8 mouse cellular contexts compared by ENCODE assay signal in the genomic region with DNA sequence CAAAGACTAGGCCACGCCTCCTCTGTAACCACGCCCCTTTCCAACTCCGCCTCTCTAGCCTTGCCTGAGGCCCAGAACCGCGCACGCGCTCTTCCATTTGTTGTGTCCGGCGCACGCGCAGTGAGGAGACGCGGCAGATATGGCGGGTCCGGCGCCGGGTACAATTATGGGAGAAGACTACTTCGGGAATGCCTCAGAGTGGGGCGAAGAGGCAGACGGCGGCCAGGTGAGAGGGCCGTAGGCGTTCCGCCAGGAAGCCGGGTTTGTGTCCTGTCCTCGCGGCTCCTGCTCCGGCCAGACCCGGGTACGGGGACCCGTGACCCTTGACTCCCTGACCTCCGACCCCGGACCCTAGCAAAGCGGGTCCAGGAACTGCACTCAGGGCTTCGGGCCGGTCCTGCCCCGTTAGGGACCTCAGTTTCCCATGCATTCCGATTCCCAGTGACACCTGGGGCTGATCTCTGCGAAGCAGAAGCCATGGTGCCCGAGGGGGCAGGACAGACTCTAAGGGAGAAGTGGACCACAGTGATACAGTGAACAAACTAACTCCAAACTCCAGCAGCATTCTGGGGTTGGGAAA. TPM values are rescaled to one million over a fixed set of nuclear protein-coding genes. Genes with fewer than 3 reads are reported as not detected.
DNase-seq lines count a peak whose midpoint lies in the region; ATAC-seq and TF ChIP-seq lines count a peak whose summit lies in the region.

A gene (plus strand): TSS at position 74 of the 580 bp plus-strand sequence.

- TF ChIP-seq CTCF in bone marrow, adult 2 months (IDR thresholded peaks at IDR 0.05; ENCODE audit: control insufficient read depth, insufficient read depth, low read length), result no peak

- peak; percentile 91 for ATAC-seq in embryonic facial prominence, embryonic 15.5 days (ENCODE audit: insufficient number of reproducible peaks, low FRiP score, low TSS enrichment, low read depth)
- ATAC-seq in kidney, embryonic 14.5 days (ENCODE audit: low FRiP score, low TSS enrichment), result peak; percentile 96
- peak; percentile 85 for ATAC-seq in limb, embryonic 15.5 days (ENCODE audit: insufficient number of reproducible peaks, low FRiP score, low TSS enrichment, low read depth)

- no peaks in the 10 kb centered on the region; the same call in 1 of the 2 replicates for H3K36me3 ChIP-seq in embryonic facial prominence, embryonic 15.5 days
- peaks cover 8% of the 10 kb centered on the region for H3K36me3 ChIP-seq in kidney, embryonic 14.5 days (ENCODE audit: control insufficient read depth, insufficient read depth, low read length)
- H3K36me3 ChIP-seq in limb, embryonic 15.5 days, result peaks cover 10% of the 10 kb centered on the region

- H3K9ac ChIP-seq in embryonic facial prominence, embryonic 15.5 days, result peak within 1 kb of the TSS; percentile 68
- peak within 1 kb of the TSS; percentile 80 for H3K9ac ChIP-seq in kidney, embryonic 14.5 days (ENCODE audit: low read depth, low read length)
- peak within 1 kb of the TSS; percentile 80 for H3K9ac ChIP-seq in limb, embryonic 15.5 days

- peak within 1 kb of the TSS; percentile 83 for H3K4me2 ChIP-seq in embryonic facial prominence, embryonic 15.5 days (replicated peaks)
- H3K4me2 ChIP-seq in kidney, embryonic 14.5 days (replicated peaks; ENCODE audit: low read depth, low read length), result peak within 1 kb of the TSS; percentile 74
- peak within 1 kb of the TSS; percentile 86 for H3K4me2 ChIP-seq in limb, embryonic 15.5 days

- no peaks in the 10 kb centered on the region for H3K9me3 ChIP-seq in embryonic facial prominence, embryonic 15.5 days (replicated peaks)
- no peaks in the 10 kb centered on the region for H3K9me3 ChIP-seq in kidney, embryonic 14.5 days (ENCODE audit: control insufficient read depth, low read length)
- H3K9me3 ChIP-seq in limb, embryonic 15.5 days, result no peaks in the 10 kb centered on the region

- DNase-seq in 416B (ENCODE audit: low read depth), result peak; percentile 95
- DNase-seq in heart, adult 9 months (ENCODE audit: low spot score in 2 of 2), result peak; percentile 90 to 95
- DNase-seq in monocyte, adult 2 months (ENCODE audit: low read depth in 1 of 2, low spot score in 2 of 2), result peak; percentile 86 to 92
- peak; percentile 93 to 96 for DNase-seq in spleen, postnatal 36 days (ENCODE audit: low spot score in 2 of 2)

- peak within 1 kb of the TSS; percentile 7; the same call in 1 of the 2 replicates for H3K27ac ChIP-seq in bone marrow, adult 2 months (ENCODE audit: control insufficient read depth, insufficient read depth, low read depth, low read length, poor library complexity)
- H3K27ac ChIP-seq in embryonic facial prominence, embryonic 15.5 days (replicated peaks), result no peak within 1 kb of the TSS
- H3K27ac ChIP-seq in kidney, embryonic 14.5 days (ENCODE audit: low read depth, low read length), result peak within 1 kb of the TSS; percentile 24; the same call in 1 of the 2 replicates
- H3K27ac ChIP-seq in limb, embryonic 15.5 days, result no peak within 1 kb of the TSS

- H3K4me3 ChIP-seq in bone marrow, adult 2 months (replicated peaks; ENCODE audit: control insufficient read depth, low read depth, low read length), result peak within 1 kb of the TSS; percentile 87
- peak within 1 kb of the TSS; percentile 66 for H3K4me3 ChIP-seq in embryonic facial prominence, embryonic 15.5 days (replicated peaks)
- peak within 1 kb of the TSS; percentile 73 for H3K4me3 ChIP-seq in kidney, embryonic 14.5 days (ENCODE audit: low read length)
- peak within 1 kb of the TSS; percentile 81 for H3K4me3 ChIP-seq in limb, embryonic 15.5 days

- WGBS in bone marrow, adult 2 months, result under 1% methylated on average over 40 of the region's 40 CpGs
- WGBS in embryonic facial prominence, embryonic 15.5 days, result 0% methylated on average over 40 of the region's 40 CpGs
- WGBS in kidney, embryonic 14.5 days, result 1% methylated on average over 40 of the region's 40 CpGs
- under 1% methylated on average over 40 of the region's 40 CpGs for WGBS in limb, embryonic 15.5 days

- TF ChIP-seq POLR2A in bone marrow, adult 2 months (IDR thresholded peaks at IDR 0.05; ENCODE audit: borderline replicate concordance, control insufficient read depth, low read depth, low read length), result peak; percentile 83; the same call in 1 of the 2 replicates

- peaks cover 1% of the 10 kb centered on the region; the same call in 1 of the 2 replicates for H3K4me1 ChIP-seq in bone marrow, adult 2 months (ENCODE audit: control insufficient read depth, insufficient read depth, low read length)
- H3K4me1 ChIP-seq in embryonic facial prominence, embryonic 15.5 days, result peaks cover 11% of the 10 kb centered on the region
- H3K4me1 ChIP-seq in kidney, embryonic 14.5 days (ENCODE audit: control insufficient read depth, insufficient read depth, low read length), result peaks cover 6% of the 10 kb centered on the region
- H3K4me1 ChIP-seq in limb, embryonic 15.5 days, result peaks cover 12% of the 10 kb centered on the region

- no peaks in the 10 kb centered on the region for H3K27me3 ChIP-seq in embryonic facial prominence, embryonic 15.5 days
- H3K27me3 ChIP-seq in kidney, embryonic 14.5 days (ENCODE audit: control insufficient read depth, insufficient read depth, low read length), result no peaks in the 10 kb centered on the region
- no peaks in the 10 kb centered on the region for H3K27me3 ChIP-seq in limb, embryonic 15.5 days

RNA-seq across cellular contexts. Expression of the gene that starts here (rescaled TPM):
- polyA plus RNA-seq in bone marrow, adult 2 months (2011; ENCODE audit: insufficient read depth, insufficient read length, low replicate concordance, missing spikeins), result 46.3 and 55.9 TPM in 2 replicates
- polyA plus RNA-seq in embryonic facial prominence, embryonic 15.5 days (2015; fragmentation: Nextera tagmentation; extraction: Ambion mirVana), result 116 and 118 TPM in 2 replicates
- polyA plus RNA-seq in kidney, embryonic 14.5 days (2014; fragmentation: Nextera tagmentation; extraction: Ambion mirVana), result 96.8 and 139 TPM in 2 replicates
- 94.3 and 107 TPM in 2 replicates for polyA plus RNA-seq in limb, embryonic 15.5 days (2015; fragmentation: Nextera tagmentation; extraction: Ambion mirVana)

Comparison
In these comparisons a context has a peak if more than half of its experiments do, and no peak if none do; other contexts are left out.
1. H3K27ac ChIP-seq: peak in bone marrow, adult 2 months (single experiment) and kidney, embryonic 14.5 days (single experiment); none in embryonic facial prominence, embryonic 15.5 days (single experiment) and limb, embryonic 15.5 days (single experiment).
2. Peak in every context shown above with its lines, with median percentiles within 50 percentile points of each other: DNase-seq, H3K4me3 ChIP-seq, ATAC-seq, H3K4me2 ChIP-seq and H3K9ac ChIP-seq.